Mouse (Mus musculus) MEL (cell line): ENCODE measurements around the gene Sec1.

Source experiments
- ETS1 ChIP-seq: IDR thresholded peaks from 2 replicates; pipeline ENCODE4 v1.6.1; 2012; ENCODE audit warnings: low read depth, mild to moderate bottlenecking, inconsistent platforms, low read length, improper control_type of control experiment, moderate library complexity
- GATA1 ChIP-seq: IDR thresholded peaks from 2 replicates; pipeline ENCODE4 v1.6.1; 2011; ENCODE audit warnings: low read depth, low read length, improper control_type of control experiment
- MAFK ChIP-seq: IDR thresholded peaks from 2 replicates; pipeline ENCODE4 v1.6.1; 2011; ENCODE audit warnings: low read depth, mild to moderate bottlenecking, low read length, improper control_type of control experiment, borderline replicate concordance
- POLR2A ChIP-seq, 2 experiments: IDR thresholded peaks; 2 replicates each; pipeline ENCODE4 v1.6.1; 2011 to 2012; ENCODE audit warnings: low read length in 2 of 2, mild to moderate bottlenecking in 2 of 2, control low read depth in 1 of 2, improper control_type of control experiment in 1 of 2, low read depth in 1 of 2, moderate library complexity in 1 of 2; ENCODE audit not compliant: control insufficient read depth in 1 of 2, insufficient read depth in 1 of 2, poor library complexity in 1 of 2
- SIN3A ChIP-seq: IDR thresholded peaks from 2 replicates; pipeline ENCODE4 v1.6.1; 2012; ENCODE audit warnings: low read length, improper control_type of control experiment, inconsistent platforms

DNA sequence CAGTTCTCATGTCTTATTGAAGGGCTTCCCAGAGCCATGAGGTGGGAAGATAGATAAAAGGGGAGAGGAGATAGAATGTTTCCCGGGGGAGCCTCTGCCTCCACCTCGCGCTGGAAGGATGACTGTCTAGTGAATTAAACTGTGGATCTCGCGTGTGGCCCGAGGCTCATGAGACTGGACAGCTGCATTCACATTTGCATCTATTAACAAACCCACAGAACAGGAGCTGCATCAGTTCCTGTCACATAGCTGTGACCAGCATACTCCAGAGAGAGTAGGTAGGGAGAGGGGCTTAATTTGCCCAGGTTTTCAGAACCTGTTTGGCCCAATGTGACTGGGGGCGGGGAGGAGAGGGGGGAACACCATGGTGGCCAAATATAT lies 48.6 kb downstream of the Sec1 start:
- TF ChIP-seq POLR2A (IDR thresholded peaks at IDR 0.05; ENCODE audit: control insufficient read depth in 1 of 2, insufficient read depth in 1 of 2, low read depth in 1 of 2, low read length in 2 of 2, poor library complexity in 1 of 2): no peak
- TF ChIP-seq ETS1: no peak
- TF ChIP-seq SIN3A: no peak
- TF ChIP-seq GATA1: no peak
- TF ChIP-seq MAFK: no peak
